Mouse (Mus musculus): ENCODE data around the gene Iscu. TPM values are rescaled to one million over a fixed set of nuclear protein-coding genes. Genes with fewer than 3 reads are reported as not detected.

Gene Iscu
- 81.5 and 92.4 TPM in 2 replicates for polyA plus RNA-seq (2014; fragmentation: Nextera tagmentation; extraction: Ambion mirVana)

- under 1% methylated on average over 43 of the region's 49 CpGs for WGBS
- Histone ChIP-seq H3K9ac (peak within 1 kb of the TSS; percentile 92), H3K9me3 (ENCODE audit: control insufficient read depth, low read length) (no peaks in the 10 kb centered on the region), H3K4me1 (replicated peaks; ENCODE audit: control insufficient read depth, insufficient read depth, low read length) (peaks cover 13% of the 10 kb centered on the region), H3K27me3 (ENCODE audit: control insufficient read depth, insufficient read depth, low read length) (no peaks in the 10 kb centered on the region), H3K27ac (peak within 1 kb of the TSS; percentile 98), H3K36me3 (replicated peaks; ENCODE audit: control insufficient read depth, insufficient read depth) (peaks cover 38% of the 10 kb centered on the region), H3K4me2 (replicated peaks) (peak within 1 kb of the TSS; percentile 77), H3K4me3 (replicated peaks; ENCODE audit: low read length) (peak within 1 kb of the TSS; percentile 82)
- DNase-seq (ENCODE audit: low spot score), result peak; percentile 99
- ATAC-seq (ENCODE audit: low FRiP score), result peak; percentile 86
Measured at GRCm38 (mm10) chr5:113772450-113772895, at the start of gene Iscu, which contains the start of gene Sart3. Gene Iscu (plus strand): TSS chr5:113772748. Gene Sart3 (minus strand): TSS chr5:113772510.

GRCm38 (mm10) chr5:113723567-113724237 lies 48.8 kb upstream of the Iscu start:
- ATAC-seq (ENCODE audit: low FRiP score), result no peak
- Histone ChIP-seq H3K27ac (no peak overlapping the region), H3K36me3 (replicated peaks; ENCODE audit: control insufficient read depth, insufficient read depth) (no peaks in the 10 kb centered on the region), H3K27me3 (ENCODE audit: control insufficient read depth, insufficient read depth, low read length) (no peaks in the 10 kb centered on the region), H3K9ac (no peak overlapping the region), H3K9me3 (ENCODE audit: control insufficient read depth, low read length) (no peaks in the 10 kb centered on the region), H3K4me3 (replicated peaks; ENCODE audit: low read length) (no peak overlapping the region), H3K4me2 (replicated peaks) (no peak overlapping the region), H3K4me1 (replicated peaks; ENCODE audit: control insufficient read depth, insufficient read depth, low read length) (peaks cover 19% of the 10 kb centered on the region)
- 37% methylated on average over 8 of the region's 8 CpGs for WGBS
- DNase-seq (ENCODE audit: low spot score), result no peak

GRCm38 (mm10) chr5:113724446-113724845 lies 48.1 kb upstream of the Iscu start, which contains the start of gene 1700069L16Rik:
Gene 1700069L16Rik (minus strand): TSS chr5:113724772.
- WGBS, result 5% methylated on average over 15 of the region's 15 CpGs
- Histone ChIP-seq H3K4me3 (replicated peaks; ENCODE audit: low read length) (no peak within 1 kb of the TSS), H3K9ac (no peak within 1 kb of the TSS), H3K27me3 (ENCODE audit: control insufficient read depth, insufficient read depth, low read length) (no peaks in the 10 kb centered on the region), H3K27ac (no peak within 1 kb of the TSS), H3K4me2 (replicated peaks) (no peak within 1 kb of the TSS), H3K9me3 (ENCODE audit: control insufficient read depth, low read length) (no peaks in the 10 kb centered on the region), H3K4me1 (replicated peaks; ENCODE audit: control insufficient read depth, insufficient read depth, low read length) (peaks cover 13% of the 10 kb centered on the region), H3K36me3 (replicated peaks; ENCODE audit: control insufficient read depth, insufficient read depth) (no peaks in the 10 kb centered on the region)
- peak; percentile 93 for DNase-seq (ENCODE audit: low spot score)
- ATAC-seq (ENCODE audit: low FRiP score), result 0 out of 2 replicates have a peak, but pooled peaks have one; percentile 34

- 61% methylated on average over 12 of the region's 12 CpGs for WGBS
- H3K4me3 ChIP-seq (replicated peaks; ENCODE audit: low read length), result no peak overlapping the region
- ATAC-seq (ENCODE audit: low FRiP score) (no peak), DNase-seq (ENCODE audit: low spot score) (no peak)
- H3K36me3 ChIP-seq (replicated peaks; ENCODE audit: control insufficient read depth, insufficient read depth), result no peaks in the 10 kb centered on the region
- H3K4me2 ChIP-seq (replicated peaks), result no peak overlapping the region
- no peak overlapping the region for H3K9ac ChIP-seq
- no peak overlapping the region for H3K27ac ChIP-seq
- H3K27me3 ChIP-seq (ENCODE audit: control insufficient read depth, insufficient read depth, low read length), result no peaks in the 10 kb centered on the region
- H3K9me3 ChIP-seq (ENCODE audit: control insufficient read depth, low read length), result no peaks in the 10 kb centered on the region
- H3K4me1 ChIP-seq (replicated peaks; ENCODE audit: control insufficient read depth, insufficient read depth, low read length), result peaks cover 10% of the 10 kb centered on the region; the same call in 1 of the 2 replicates
Measured at GRCm38 (mm10) chr5:113725417-113725816, 47.1 kb upstream of the Iscu start.

- Histone ChIP-seq H3K9me3 (ENCODE audit: control insufficient read depth, low read length) (no peaks in the 10 kb centered on the region), H3K9ac (no peak overlapping the region), H3K4me3 (replicated peaks; ENCODE audit: low read length) (no peak overlapping the region), H3K27me3 (ENCODE audit: control insufficient read depth, insufficient read depth, low read length) (no peaks in the 10 kb centered on the region), H3K36me3 (replicated peaks; ENCODE audit: control insufficient read depth, insufficient read depth) (no peaks in the 10 kb centered on the region), H3K4me1 (replicated peaks; ENCODE audit: control insufficient read depth, insufficient read depth, low read length) (peaks cover 17% of the 10 kb centered on the region; the same call in 1 of the 2 replicates), H3K4me2 (replicated peaks) (no peak overlapping the region), H3K27ac (no peak overlapping the region)
- 76% methylated on average over 6 of the region's 6 CpGs for WGBS
- DNase-seq (ENCODE audit: low spot score) (no peak), ATAC-seq (ENCODE audit: low FRiP score) (no peak)
Measured at GRCm38 (mm10) chr5:113726618-113727017, 45.9 kb upstream of the Iscu start.

- no peak overlapping the region for H3K27ac ChIP-seq
- ATAC-seq (ENCODE audit: low FRiP score), result no peak
- H3K27me3 ChIP-seq (ENCODE audit: control insufficient read depth, insufficient read depth, low read length), result no peaks in the 10 kb centered on the region
- no peak overlapping the region for H3K4me3 ChIP-seq (replicated peaks; ENCODE audit: low read length)
- peaks cover 17% of the 10 kb centered on the region; the same call in 1 of the 2 replicates for H3K4me1 ChIP-seq (replicated peaks; ENCODE audit: control insufficient read depth, insufficient read depth, low read length)
- no peak for DNase-seq (ENCODE audit: low spot score)
- H3K4me2 ChIP-seq (replicated peaks), result no peak overlapping the region
- WGBS, result 68% methylated on average over 12 of the region's 12 CpGs
- H3K9me3 ChIP-seq (ENCODE audit: control insufficient read depth, low read length), result no peaks in the 10 kb centered on the region
- H3K9ac ChIP-seq, result no peak overlapping the region
- no peaks in the 10 kb centered on the region for H3K36me3 ChIP-seq (replicated peaks; ENCODE audit: control insufficient read depth, insufficient read depth)
Measured at GRCm38 (mm10) chr5:113727238-113727637, 45.3 kb upstream of the Iscu start.

- no peak overlapping the region for H3K9ac ChIP-seq
- H3K4me2 ChIP-seq (replicated peaks), result no peak overlapping the region
- ATAC-seq (ENCODE audit: low FRiP score) (no peak), DNase-seq (ENCODE audit: low spot score) (no peak)
- H3K4me3 ChIP-seq (replicated peaks; ENCODE audit: low read length), result no peak overlapping the region
- H3K9me3 ChIP-seq (ENCODE audit: control insufficient read depth, low read length), result no peaks in the 10 kb centered on the region
- H3K36me3 ChIP-seq (replicated peaks; ENCODE audit: control insufficient read depth, insufficient read depth), result no peaks in the 10 kb centered on the region
- peaks cover 17% of the 10 kb centered on the region; the same call in 1 of the 2 replicates for H3K4me1 ChIP-seq (replicated peaks; ENCODE audit: control insufficient read depth, insufficient read depth, low read length)
- WGBS, result 78% methylated on average over 7 of the region's 7 CpGs
- no peak overlapping the region for H3K27ac ChIP-seq
- H3K27me3 ChIP-seq (ENCODE audit: control insufficient read depth, insufficient read depth, low read length), result no peaks in the 10 kb centered on the region
Measured at GRCm38 (mm10) chr5:113728011-113728410, 44.5 kb upstream of the Iscu start.

GRCm38 (mm10) chr5:113728691-113729090 lies 43.9 kb upstream of the Iscu start:
- H3K4me2 ChIP-seq (replicated peaks), result no peak overlapping the region

GRCm38 (mm10) chr5:113730641-113731121 lies 41.9 kb upstream of the Iscu start:
- H3K9ac ChIP-seq, result no peak overlapping the region
- H3K4me2 ChIP-seq (replicated peaks), result no peak overlapping the region
- H3K4me1 ChIP-seq (replicated peaks; ENCODE audit: control insufficient read depth, insufficient read depth, low read length), result peaks cover 15% of the 10 kb centered on the region
- DNase-seq (ENCODE audit: low spot score) (peak; percentile 46), ATAC-seq (ENCODE audit: low FRiP score) (no peak)
- no peaks in the 10 kb centered on the region for H3K9me3 ChIP-seq (ENCODE audit: control insufficient read depth, low read length)
- WGBS, result 66% methylated on average over 7 of the region's 7 CpGs
- peak overlapping the region; percentile 32; the same call in 1 of the 2 replicates for H3K27ac ChIP-seq
- no peak overlapping the region for H3K4me3 ChIP-seq (replicated peaks; ENCODE audit: low read length)
- H3K36me3 ChIP-seq (replicated peaks; ENCODE audit: control insufficient read depth, insufficient read depth), result no peaks in the 10 kb centered on the region
- H3K27me3 ChIP-seq (ENCODE audit: control insufficient read depth, insufficient read depth, low read length), result no peaks in the 10 kb centered on the region

More at GRCm38 (mm10) chr5:113728691-113729090, 43.9 kb upstream of the Iscu start:
- no peaks in the 10 kb centered on the region for H3K36me3 ChIP-seq (replicated peaks; ENCODE audit: control insufficient read depth, insufficient read depth)
- H3K4me3 ChIP-seq (replicated peaks; ENCODE audit: low read length), result no peak overlapping the region
- H3K27ac ChIP-seq, result no peak overlapping the region
- WGBS, result 91% methylated on average over 7 of the region's 7 CpGs
- ATAC-seq (ENCODE audit: low FRiP score), result no peak
- H3K27me3 ChIP-seq (ENCODE audit: control insufficient read depth, insufficient read depth, low read length), result no peaks in the 10 kb centered on the region
- no peak for DNase-seq (ENCODE audit: low spot score)
- H3K9me3 ChIP-seq (ENCODE audit: control insufficient read depth, low read length), result no peaks in the 10 kb centered on the region
- H3K9ac ChIP-seq, result no peak overlapping the region
- peaks cover 16% of the 10 kb centered on the region; the same call in 1 of the 2 replicates for H3K4me1 ChIP-seq (replicated peaks; ENCODE audit: control insufficient read depth, insufficient read depth, low read length)
